8 mouse cellular contexts compared by ENCODE assay signal in genomic region chr2:74825371-74825729, GRCm38 (mm10). TPM values are rescaled to one million over a fixed set of nuclear protein-coding genes. Genes with fewer than 3 reads are reported as not detected.
A peak's percentile ranks its signal among the peaks of the same experiment; 100 is the strongest.
DNase-seq lines count a peak whose midpoint lies in the region; ATAC-seq and TF ChIP-seq lines count a peak whose summit lies in the region.

No protein-coding gene starts in this region.

- DNase-seq in thymus, adult 2 months = no peak
- DNase-seq in thymus, postnatal 14 days = no peak
- no peak for DNase-seq in cerebellum, adult 9-11 months
- no peak for DNase-seq in left cerebral cortex, adult 8-10 months (ENCODE audit: low spot score in 2 of 2)
- no peak for DNase-seq in gastrocnemius, adult 8-10 months (ENCODE audit: low spot score in 2 of 2)

- H3K27ac ChIP-seq in thymus, adult 2 months (ENCODE audit: control insufficient read depth, insufficient read depth, low read length) = no peak overlapping the region
- H3K27ac ChIP-seq in liver, embryonic 15.5 days (replicated peaks) = peak overlapping the region; percentile 93

- peak overlapping the region; percentile 87 for H3K4me3 ChIP-seq in erythroblast, embryonic 14.5 days (replicated peaks)
- H3K4me3 ChIP-seq in thymus, adult 2 months (ENCODE audit: control insufficient read depth, insufficient read depth, low read length) = peak overlapping the region; percentile 66
- peak overlapping the region; percentile 95 for H3K4me3 ChIP-seq in liver, embryonic 15.5 days (replicated peaks)

- H3K4me2 ChIP-seq in liver, embryonic 15.5 days = peak overlapping the region; percentile 82

- H3K36me3 ChIP-seq in erythroblast, embryonic 14.5 days (ENCODE audit: control insufficient read depth) = no peaks in the 10 kb centered on the region
- H3K36me3 ChIP-seq in thymus, adult 2 months (ENCODE audit: control insufficient read depth, insufficient read depth, low read length) = no peaks in the 10 kb centered on the region
- H3K36me3 ChIP-seq in liver, embryonic 15.5 days (replicated peaks) = no peaks in the 10 kb centered on the region

- no peaks in the 10 kb centered on the region for H3K9me3 ChIP-seq in erythroblast, embryonic 14.5 days (ENCODE audit: control insufficient read depth, low read length)
- no peaks in the 10 kb centered on the region for H3K9me3 ChIP-seq in liver, embryonic 15.5 days (replicated peaks)

- TF ChIP-seq POLR2A in thymus, adult 2 months (IDR thresholded peaks at IDR 0.05; ENCODE audit: control insufficient read depth, extremely low read depth, insufficient read depth, low read length, poor library complexity) = no peak

- peaks cover 18% of the 10 kb centered on the region for H3K27me3 ChIP-seq in erythroblast, embryonic 14.5 days (ENCODE audit: control insufficient read depth)
- no peaks in the 10 kb centered on the region for H3K27me3 ChIP-seq in thymus, adult 2 months (ENCODE audit: control insufficient read depth, insufficient read depth, low read length)
- H3K27me3 ChIP-seq in liver, embryonic 15.5 days = peaks cover 2% of the 10 kb centered on the region; the same call in 1 of the 2 replicates

- 66% methylated on average over 3 of the region's 3 CpGs for WGBS in thymus, adult 2 months
- WGBS in liver, embryonic 15.5 days (ENCODE audit: insufficient replicate concordance) = 65% methylated on average over 3 of the region's 3 CpGs

- no peak for ATAC-seq in erythroblast, adult 5-6 weeks (replicated peaks; ENCODE audit: low FRiP score, poor library complexity, severe bottlenecking)
- ATAC-seq in liver, embryonic 15.5 days (ENCODE audit: insufficient read depth) = peak; percentile 23; the same call in 1 of the 2 replicates

- peak overlapping the region; percentile 90 for H3K9ac ChIP-seq in liver, embryonic 15.5 days

- no peak for TF ChIP-seq CTCF in thymus, adult 2 months (IDR thresholded peaks at IDR 0.05; ENCODE audit: borderline replicate concordance, control insufficient read depth, extremely low read depth, insufficient read depth, low read length, poor library complexity)

- H3K4me1 ChIP-seq in erythroblast, embryonic 14.5 days (ENCODE audit: control insufficient read depth) = peaks cover 29% of the 10 kb centered on the region
- no peaks in the 10 kb centered on the region for H3K4me1 ChIP-seq in thymus, adult 2 months (replicated peaks; ENCODE audit: control insufficient read depth, insufficient read depth, low read length)
- peaks cover 11% of the 10 kb centered on the region for H3K4me1 ChIP-seq in liver, embryonic 15.5 days (replicated peaks)

RNA-seq across cellular contexts. Expression of gene Mtx2, which starts 0.3 kb away (rescaled TPM):
- polyA plus RNA-seq in erythroblast, embryonic 14.5 days (2012) = 5.5 and 6.0 TPM in 2 replicates
- 25.9 and 36.7 TPM in 2 replicates for total RNA-seq in erythroblast, adult 5-6 weeks (2015; ENCODE audit: low replicate concordance)
- total RNA-seq in erythroblast, adult 5-6 weeks (2017; ENCODE audit: low replicate concordance) = 4.6 and 7.7 TPM in 2 replicates
- 37.6 TPM in 2 replicates for polyA plus RNA-seq in thymus, adult 2 months (2012; rRNA removed)
- polyA plus RNA-seq in liver, embryonic 15.5 days (2015; fragmentation: Nextera tagmentation; extraction: Ambion mirVana) = 47.1 and 55.3 TPM in 2 replicates
- 10 to 100 TPM; 37.7 to 46.0 (median 41.5) TPM for total RNA-seq in left cerebral cortex, adult 8-10 months (2022)
- total RNA-seq in gastrocnemius, adult 8-10 months (2022) = 10 to 100 TPM; 25.7 to 33.2 (median 27.7) TPM
